Mouse (Mus musculus) heart, adult 2 months (tissue): ENCODE measurements around the gene Tmem222.

ENCODE experiments used
- CTCF ChIP-seq: fragments of 200-600 bp; IDR thresholded peaks from 2 replicates; pipeline ENCODE4 v1.8.1; 2022; ENCODE audit warnings: antibody characterized with exemption, mild to moderate bottlenecking, moderate library complexity
- EP300 ChIP-seq: fragments of 200-500 bp; IDR thresholded peaks from 2 replicates; pipeline ENCODE4 v1.6.1; 2011; ENCODE audit warnings: low read depth, low read length, control low read depth; ENCODE audit not compliant: insufficient read depth
- POLR2A ChIP-seq: fragments of 200-500 bp; IDR thresholded peaks from 2 replicates; pipeline ENCODE4 v1.6.1; 2011; ENCODE audit warnings: mild to moderate bottlenecking, low read depth, low read length, control low read depth; ENCODE audit not compliant: insufficient read depth

- TF ChIP-seq POLR2A (no peak), CTCF (no peak), EP300 (no peak)
These were observed 8.7 kb downstream of the Tmem222 start for GRCm38 (mm10) chr4:133268931-133269330.
